Mouse (Mus musculus) adrenal gland, postnatal 36 days (tissue): Measurements from ENCODE around the gene Pus7. TPM values are rescaled to one million over a fixed set of nuclear protein-coding genes. Genes with fewer than 3 reads are reported as not detected.
A peak's percentile ranks its signal among the peaks of the same experiment; 100 is the strongest.

ENCODE experiments used
- DNase-seq, 2 experiments: peaks; one replicate each; pipeline ENCODE4 v3.0.0; 2021; ENCODE audit warnings: mixed read lengths in 1 of 2
- long read RNA-seq, 2 experiments: library from polyadenylated mRNA; stranded (forward); transcript quantifications; one replicate each; pipeline ENCODE4 v2.0.0; 2021; ENCODE audit warnings: borderline sequencing depth in 2 of 2
- total RNA-seq, 2 experiments: library from RNA; stranded (reverse); gene quantifications; 2 replicates each; pipeline ENCODE4 v1.2.3; 2021

The Pus7 gene
- total RNA-seq = 10 to 100 TPM; 19.9 to 22.6 TPM
- long read RNA-seq, experiment 1, transcript Pus7-201 (16 exons, 3,407 nt) = major isoform, 32 of 39 reads
- long read RNA-seq, experiment 1, partial matches to known transcripts = 4 of 39 reads
- long read RNA-seq, experiment 1, other reads (novel, unspliced or antisense) = 3 of 39 reads
- long read RNA-seq, experiment 2, partial matches to known transcripts = 1 of 5 reads
- long read RNA-seq, experiment 2, other reads (novel, unspliced or antisense) = 0 of 5 reads

DNA sequence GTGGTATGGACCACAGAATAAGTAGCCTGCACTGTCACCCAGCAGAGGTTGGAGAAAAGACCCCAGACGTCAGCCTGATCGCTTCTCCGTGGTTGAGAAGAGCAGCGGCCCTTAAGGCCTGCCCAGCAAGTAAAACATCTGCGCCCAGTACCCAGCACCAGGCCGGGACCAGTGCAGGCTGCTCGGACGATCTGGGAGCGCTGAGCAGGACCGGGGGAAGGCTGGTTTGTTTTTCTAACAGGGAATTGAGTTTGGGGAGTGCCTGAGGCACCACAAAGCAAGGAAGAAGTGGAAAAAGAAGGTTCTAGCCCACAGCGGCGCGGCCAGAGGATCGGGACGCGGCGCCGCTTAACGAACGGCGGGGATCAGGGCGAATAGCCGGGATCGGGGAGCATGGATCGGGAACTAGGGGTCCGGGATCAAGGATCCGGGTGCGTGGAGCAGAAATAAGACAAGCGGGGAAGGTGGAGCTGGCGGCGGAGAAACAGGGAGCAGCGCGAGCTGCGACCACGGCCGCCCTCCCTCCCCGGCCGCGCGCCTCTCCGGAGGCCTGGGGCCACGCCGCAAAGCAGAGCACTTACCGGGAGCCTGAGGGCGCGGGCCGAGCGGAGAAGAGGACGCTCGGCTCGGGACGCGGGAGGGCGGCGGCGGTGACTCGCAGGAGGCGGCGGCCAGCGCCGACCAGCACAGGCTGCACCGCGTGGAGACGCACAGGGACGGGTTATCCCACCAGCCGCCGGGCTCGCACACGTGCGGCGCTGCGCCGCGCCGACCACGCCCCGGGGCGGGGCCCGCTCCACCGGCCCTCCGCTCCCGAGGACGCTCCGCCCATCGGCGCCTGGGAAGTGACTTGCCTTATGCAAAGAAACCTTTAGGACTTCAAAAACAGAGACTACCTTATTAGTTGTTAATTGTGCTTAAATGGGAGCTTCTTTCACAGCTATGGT is at the start of gene Pus7:
TSS of gene Pus7 (minus strand) at position 781 of the 947 bp plus-strand sequence.
- peak; percentile 92 to 96 for DNase-seq

DNA sequence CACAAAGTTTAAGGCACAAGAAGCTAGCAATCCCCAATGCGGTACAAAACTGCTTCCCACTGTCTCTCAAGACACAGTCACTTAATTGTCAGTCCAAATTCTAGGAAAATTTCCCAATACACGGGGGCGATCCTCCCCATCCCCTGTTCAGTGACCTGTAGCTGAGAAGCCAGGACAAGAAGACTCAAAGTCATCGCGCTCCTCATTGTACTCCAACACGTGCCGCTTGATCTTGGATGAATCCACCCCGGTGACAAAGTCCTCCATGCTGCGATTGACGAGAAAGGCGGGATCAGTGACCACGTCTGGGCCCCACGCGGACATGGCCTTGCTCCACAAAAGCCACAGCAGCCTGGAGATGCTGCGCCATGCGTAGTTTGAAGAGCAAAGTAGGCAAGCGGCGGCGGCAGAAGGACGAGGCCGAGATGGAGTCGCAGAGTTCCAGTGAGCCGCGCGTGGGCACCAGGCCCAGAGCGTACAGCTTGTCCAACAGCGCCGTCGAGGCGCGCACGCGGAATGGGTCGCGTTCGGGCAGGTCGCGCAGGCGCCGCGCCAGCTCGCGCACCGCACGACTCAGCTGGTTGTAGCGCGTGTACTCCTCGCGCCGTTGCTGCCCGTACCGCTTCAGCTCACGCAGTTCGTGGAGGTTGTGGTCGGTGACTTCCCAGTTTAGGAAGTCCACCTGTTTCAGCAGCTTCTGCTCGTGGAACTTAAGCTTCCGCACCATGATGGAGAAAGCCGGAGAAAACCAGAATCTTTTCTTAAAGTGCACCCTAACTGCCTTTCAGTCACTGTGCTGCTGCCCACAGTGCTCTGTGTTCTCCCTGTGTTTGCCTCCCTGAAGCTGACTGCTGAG is 47.6 kb upstream of the Pus7 start:
- peak; percentile 57 to 66 for DNase-seq

DNA sequence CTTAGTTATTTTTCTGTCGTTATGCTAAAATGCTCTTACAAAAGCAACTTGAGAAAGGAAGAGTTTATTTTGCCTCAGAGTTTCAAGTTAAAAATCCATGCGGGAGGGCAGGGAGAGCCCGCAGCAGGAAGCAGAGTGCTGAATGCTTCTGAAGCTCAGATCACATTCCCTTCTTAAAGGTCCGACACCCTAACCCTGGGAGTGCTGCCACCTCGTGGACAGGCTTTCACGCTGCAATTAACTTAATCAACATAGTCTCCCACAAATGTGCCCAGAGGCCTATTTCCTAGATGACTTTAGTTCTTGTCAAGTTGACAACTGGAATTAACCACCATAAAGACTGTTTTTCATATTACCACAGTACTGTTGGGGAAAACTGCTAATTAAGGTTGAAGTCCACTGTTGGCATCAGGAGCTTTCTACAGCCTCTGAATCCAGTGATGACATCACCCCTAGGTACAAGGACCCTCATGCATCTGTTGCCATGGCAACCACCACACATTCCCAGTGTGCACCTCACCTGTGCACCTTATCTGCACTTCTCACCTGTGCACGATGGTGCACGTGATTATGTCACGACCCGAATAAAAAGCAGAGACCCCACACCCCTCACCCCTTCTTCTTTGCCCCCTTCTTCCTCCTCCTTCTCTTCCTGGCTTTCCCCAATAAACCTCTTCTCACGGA is 43.0 kb upstream of the Pus7 start:
- DNase-seq = peak; percentile 73 to 83

DNA sequence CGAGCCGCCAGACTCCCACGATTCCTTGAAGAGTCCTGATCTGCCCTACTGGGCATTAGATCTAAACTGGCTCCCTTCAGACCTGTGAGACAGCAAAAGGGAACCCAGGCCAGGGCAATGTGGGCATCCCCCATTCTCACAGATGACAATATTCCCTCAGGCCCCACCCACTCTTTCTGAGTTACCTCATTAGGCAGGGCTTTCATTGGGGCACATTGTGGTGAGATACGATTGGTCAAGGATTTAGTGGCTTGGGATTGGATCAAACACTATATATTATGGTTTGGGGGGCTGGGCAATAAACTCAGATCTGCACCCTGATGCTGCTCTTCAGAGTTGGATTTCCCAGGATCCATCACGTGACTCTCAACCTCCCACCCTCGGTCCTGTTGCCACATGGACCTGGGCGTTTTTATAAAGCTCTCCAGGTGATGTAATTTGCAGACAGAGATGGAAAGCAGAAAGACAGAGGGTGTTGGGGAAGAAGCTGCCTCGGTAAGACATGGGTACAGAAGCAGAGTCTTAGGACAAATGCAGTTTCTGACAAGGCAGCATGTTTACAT is 40.7 kb upstream of the Pus7 start:
- no peak for DNase-seq

DNA sequence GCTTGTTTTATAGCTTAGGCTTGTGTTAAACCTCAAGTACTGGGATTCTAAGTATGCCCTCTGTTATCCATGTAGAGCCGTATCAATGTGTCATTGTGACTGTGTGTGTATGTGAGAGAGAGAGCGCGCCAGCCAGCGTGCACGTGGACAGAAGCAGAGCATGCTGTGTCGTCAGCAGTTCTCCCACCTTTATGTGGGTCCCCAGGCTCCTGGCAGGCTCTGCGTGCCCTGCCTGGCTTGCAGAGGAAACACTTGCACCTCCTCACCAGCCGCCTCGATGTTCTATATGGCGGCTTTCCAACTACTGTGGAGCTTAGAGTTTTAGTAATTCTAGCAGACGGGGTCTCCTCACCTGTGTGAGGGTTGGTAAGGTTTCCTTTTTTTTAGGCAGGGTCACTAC is 38.8 kb upstream of the Pus7 start:
- DNase-seq = no peak

DNA sequence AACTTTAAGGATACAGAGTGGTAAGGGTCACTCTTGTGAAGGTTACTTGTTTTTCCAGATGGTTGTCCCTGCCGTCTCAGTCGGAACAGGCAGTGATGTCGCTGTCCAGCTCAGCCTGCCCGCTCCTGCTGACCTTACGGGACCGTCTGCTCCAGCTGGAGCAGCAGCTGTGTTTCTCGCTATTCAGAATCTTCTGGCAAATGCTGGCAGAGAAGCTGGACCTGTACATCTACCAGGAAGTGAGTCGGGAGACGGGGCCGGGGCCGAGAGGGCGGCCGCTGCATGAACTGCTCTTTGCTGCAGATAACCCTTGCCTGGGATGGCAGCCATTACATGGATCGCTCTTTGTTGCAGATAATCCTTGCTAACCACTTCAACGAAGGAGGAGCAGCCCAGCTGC is 33.2 kb upstream of the Pus7 start:
- no peak for DNase-seq

DNA sequence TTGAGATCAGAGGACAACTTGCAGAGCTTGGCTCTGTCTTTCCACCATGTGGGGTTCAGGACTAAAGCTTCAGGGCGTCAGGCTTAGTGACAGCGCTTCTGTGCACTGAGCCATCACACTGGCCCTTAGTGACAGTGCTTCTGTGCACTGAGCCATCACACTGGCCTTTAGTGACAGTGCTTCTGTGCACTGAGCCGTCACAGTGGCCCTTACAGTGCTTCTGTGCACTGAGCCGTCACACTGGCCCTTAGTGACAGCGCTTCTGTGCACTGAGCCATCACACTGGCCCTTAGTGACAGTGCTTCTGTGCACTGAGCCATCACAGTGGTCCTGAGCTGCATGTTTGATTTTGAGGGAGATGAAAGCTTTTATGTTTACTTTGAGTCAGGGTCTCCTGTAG is 31.3 kb upstream of the Pus7 start:
- DNase-seq = no peak

DNA sequence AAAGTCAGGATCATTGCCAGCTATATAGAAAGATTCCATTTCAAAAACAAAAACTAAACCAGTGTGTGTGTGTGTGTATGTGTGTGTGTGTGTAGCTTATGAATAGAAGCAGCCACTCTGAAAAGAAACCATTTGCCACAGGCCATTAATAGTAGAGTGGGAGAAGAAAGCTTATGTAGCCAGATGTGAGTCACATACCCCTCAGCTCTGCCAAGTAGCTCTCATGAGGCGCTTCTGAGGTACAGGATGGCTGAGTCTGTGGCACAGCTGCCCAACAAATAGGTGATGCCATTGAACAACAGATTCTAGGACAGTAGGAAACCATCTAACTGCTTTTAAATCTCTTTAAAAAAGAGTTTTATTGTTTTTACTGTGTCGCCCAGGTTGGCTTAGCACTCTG is 9.2 kb upstream of the Pus7 start:
- no peak for DNase-seq

DNA sequence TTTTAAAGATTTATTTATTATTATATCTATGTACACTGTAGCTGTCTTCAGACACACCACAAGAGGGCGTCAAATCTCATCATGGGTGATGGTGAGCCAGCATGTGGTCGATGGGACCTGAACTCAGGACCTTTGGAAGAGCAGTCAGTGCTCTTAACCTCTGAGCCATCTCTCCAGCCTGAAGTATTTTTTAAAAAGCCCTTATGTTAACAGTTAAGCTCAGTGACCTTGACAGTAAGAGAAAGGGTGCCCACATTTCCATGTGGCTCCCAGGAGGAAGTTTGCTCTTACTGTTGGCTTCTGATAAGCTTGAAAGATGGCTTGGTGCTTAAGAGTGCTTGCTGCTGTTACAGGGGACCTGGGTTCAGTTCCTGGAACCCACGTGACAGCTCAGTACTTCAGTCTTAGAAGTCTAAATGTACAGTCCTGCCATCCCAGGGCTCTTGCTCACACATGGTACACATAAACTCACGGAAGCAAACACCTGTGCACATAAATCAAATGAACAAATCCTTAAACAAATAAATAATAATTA is 5.6 kb upstream of the Pus7 start:
- no peak for DNase-seq

DNA sequence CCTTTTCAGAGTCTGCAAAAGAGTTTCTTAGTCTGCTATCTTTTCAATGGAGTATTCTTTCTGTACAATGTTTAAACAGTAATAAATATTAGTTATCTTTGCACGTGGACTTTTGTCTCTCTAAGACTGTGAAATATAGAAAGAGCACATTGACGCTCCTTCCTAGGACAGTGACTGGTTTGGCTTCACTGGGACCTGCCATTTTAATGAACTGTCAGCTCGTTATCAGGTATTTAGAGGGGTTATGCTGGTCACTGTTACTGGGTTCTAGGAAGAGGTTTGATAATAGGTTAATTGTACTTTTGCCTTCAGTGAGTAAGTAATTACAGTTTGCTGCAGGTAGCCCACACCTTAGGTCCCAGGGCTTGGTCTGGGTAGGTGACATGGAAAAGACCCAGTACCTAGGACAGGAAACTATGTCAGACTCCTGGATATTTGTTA is 4.9 kb upstream of the Pus7 start:
- DNase-seq = no peak

DNA sequence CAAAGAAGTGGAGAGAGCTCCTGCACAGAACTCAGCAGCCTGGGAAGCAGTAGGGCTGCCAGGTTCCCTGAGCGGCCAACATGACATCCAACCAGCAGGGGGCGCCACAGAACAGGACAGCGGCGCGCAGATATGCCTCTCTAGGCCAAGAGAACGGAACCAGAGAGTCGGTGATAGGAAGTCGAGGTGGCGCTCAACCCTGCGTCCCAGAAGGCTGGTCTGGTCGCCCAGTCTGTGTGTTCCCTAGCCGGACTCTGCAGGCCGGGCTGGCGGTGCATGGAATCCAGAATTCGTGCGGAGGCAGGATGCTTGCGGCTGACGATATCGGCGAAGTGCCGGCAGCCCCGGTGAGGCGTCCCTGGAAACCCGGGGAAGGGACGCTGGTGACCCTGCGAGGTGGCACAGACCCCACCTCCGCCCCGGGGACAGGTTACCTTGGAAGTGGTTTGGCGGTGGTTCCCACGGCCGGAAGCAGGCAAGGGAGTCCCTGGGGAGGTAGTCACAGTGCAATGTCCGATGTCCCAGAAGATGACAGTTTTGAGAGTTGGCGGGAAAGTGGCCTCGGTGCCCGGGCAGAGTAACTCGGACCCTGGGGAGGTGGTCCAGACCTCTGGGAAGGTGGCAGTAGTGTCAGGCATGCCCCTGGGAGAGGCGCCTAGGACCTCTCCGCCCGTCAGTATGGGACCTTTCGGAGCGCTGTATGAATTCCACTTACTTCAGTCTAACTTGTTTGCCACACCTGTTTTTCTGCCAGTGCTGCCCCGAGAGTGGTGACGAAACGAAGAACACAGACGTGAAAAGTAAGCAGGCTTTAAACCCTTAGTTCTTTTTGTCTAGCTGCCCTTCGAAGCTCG is 4.3 kb upstream of the Pus7 start, which contains the start of gene Rint1:
TSS of gene Rint1 (plus strand) at position 176 of the 854 bp plus-strand sequence.
- DNase-seq = peak; percentile 96

DNA sequence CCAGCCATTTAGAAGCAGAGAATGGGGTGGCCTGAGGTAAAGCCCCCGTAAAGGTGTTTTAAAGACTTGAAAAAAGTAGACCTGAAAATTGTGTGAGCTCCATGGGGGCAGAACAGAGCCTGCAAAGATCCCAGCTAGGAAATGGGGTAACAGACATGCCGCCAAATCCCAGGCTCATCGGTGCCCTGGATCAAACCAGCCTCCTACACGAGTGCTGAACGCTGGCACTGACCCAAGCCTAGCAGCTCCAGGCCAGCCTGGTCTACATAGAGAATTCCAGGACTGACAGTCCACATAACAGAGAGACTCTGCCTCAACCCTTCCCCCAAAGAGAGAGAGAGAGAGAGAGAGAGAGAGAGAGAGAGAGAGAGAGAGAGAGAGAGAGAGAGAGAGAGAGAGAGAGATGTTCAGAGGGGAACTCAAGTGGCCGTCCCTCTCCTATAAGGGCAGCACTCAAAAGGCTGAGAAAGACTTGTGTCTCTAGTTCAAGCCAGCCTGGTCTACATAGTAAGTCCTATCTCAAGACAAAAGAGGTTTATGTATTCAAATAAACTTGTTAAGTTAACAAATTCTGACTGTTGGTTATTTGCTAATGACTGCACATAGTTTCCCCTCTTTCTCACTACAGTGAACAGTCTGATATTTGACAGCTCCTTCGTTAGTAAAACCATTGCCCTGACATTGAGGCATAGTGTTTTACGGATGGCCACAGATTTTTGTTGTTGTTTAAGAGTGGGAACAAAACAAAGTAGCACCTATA is 1.3 kb downstream of the Pus7 start:
- no peak for DNase-seq

DNA sequence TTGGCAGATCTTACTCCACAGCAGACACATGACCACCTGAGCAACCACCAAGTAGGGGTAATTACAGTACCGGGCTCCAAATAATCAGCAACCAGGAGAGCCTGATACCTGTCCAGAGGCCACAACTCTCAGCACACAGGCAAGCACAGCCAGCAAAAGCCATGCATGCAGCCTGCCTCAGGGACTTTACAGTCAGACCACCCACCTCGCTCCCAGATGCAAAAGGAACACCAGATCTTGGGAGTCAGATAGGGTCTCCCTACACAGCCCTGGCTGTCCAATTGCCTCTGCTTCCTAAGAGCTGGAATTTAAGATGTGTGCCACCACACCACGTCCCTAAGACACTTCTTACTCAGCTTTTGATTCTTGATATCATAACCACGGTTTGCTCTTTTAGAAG is 2.3 kb downstream of the Pus7 start:
- DNase-seq = no peak

DNA sequence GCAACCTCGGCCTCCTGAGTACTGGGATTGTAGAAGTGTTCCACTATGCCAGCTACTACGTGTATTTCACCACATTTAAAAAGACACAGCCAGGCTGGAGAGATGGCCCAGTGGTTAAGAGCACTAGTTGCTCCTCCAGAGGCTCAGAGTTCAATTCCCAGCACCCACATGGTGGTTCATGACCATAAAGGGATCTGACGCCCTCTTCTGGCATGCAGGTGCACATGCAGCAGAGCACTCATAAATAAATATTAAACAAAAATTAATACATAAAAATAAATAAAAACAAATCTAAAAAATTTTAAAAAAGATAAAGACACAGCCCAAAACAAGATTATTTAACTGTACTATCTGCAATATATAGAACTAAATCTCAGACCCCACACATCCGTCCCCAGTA is 3.0 kb downstream of the Pus7 start:
- no peak for DNase-seq

DNA sequence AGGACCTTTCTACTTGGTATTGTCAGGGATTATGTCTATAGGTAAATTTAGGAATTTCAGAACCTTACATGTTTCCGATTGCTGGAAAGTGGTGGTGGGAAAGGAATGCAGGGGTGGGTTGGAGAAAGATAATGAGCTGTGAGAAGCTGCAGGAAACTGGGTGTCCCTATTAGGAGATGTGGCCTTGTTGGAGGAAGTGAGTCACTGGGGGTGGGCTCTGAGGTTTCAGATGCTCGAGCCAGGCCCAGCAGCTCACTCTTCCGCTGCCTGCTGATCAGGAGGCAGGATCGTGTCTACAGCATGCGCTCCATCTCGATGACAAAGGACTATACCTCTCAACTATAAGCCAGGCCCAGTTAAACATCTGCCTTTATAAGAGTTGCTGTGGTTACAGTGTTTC is 9.3 kb downstream of the Pus7 start:
- no peak for DNase-seq

DNA sequence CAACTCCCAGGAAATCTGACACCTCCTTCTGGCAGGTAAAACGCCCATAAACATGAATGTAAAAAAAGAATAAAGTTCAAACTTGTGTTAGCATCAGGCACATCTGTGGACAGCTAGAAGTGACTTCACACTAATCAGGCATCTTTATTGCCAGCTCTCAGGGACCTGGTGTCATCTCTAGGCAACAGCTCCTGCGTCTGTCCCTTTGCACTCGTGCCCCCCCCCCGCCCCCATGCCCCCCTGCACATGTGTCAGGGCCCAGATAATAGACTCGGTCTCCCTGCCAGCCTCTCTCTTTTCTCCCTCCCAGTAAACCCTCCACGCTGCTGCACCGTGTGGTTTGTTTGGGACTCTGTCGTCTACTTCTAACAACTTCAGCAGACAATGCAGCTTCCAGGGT is 12.4 kb downstream of the Pus7 start:
- DNase-seq = no peak

DNA sequence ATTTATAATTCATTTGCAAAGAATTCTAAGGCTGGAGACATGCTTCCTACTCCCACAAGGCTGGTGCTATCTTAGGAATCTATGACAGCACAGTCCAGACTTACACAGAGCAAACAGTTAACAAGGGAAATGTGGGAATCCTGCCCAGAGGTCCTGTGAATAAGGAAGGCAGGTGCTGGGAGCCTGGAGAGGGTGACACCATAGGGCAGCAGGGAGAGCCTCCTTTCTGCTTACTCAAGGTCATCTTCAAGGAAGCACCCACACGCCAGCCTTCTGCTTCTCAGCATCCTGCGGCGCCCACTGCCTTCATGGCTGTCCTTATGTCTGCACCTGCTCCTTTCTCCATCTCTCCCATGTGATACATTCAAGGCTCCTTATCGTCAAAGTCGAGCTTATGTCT is 19.0 kb downstream of the Pus7 start:
- no peak for DNase-seq

DNA sequence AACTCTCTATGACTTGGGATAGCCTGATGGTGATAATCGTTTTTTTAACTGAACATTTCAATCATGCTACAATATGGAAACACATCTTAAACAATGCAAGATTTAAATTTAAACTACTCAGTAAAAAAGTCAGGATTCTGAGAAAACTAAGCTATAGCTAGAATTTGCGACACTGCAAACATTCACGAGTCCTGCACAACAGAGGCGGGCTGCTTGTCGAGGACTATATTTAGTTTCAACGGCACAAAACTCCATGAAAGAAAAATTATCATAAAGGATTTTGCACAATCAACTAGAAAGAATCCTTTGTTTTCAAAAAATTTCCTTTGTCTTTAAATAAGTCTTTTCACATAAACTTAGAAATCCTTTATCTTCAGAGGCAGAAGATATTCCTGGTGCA is 21.0 kb downstream of the Pus7 start:
- DNase-seq = no peak

DNA sequence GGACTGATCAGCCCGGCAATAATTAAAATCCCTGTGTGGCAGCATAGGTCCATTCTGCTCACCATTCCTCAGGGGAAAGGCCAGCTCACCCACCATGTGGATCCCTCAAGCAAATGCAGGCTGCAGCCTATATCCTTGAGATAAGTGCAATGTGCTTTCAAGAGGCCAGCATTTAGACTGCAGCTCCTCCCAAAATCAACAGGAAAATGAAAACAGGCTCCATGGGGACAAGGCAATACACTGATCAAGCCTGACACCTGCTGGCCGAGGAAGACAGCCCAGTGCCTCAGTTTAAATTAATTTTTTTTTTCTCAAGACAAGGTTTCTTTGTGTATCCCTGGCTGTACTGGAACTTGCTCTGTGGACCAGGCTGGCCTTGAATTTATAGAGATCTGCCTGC is 24.9 kb downstream of the Pus7 start:
- DNase-seq = peak; percentile 28 to 55
